Mouse (Mus musculus) gastrocnemius, postnatal 4 days (tissue): Measurements from ENCODE around the gene Dhrs7. TPM values are rescaled to one million over a fixed set of nuclear protein-coding genes. Genes with fewer than 3 reads are reported as not detected.

ENCODE experiments used
- DNase-seq, 2 experiments: peaks; one replicate each; pipeline ENCODE4 v3.0.0; 2021 to 2022; ENCODE audit warnings: low spot score in 2 of 2, mixed read lengths in 2 of 2
- total RNA-seq, 2 experiments: library from RNA; stranded (reverse); gene quantifications; 2 replicates each; pipeline ENCODE4 v1.2.3; 2021

Dhrs7 gene
- total RNA-seq, 2 experiments from 2014 or later, result 34.0 to 37.8 TPM

DNA sequence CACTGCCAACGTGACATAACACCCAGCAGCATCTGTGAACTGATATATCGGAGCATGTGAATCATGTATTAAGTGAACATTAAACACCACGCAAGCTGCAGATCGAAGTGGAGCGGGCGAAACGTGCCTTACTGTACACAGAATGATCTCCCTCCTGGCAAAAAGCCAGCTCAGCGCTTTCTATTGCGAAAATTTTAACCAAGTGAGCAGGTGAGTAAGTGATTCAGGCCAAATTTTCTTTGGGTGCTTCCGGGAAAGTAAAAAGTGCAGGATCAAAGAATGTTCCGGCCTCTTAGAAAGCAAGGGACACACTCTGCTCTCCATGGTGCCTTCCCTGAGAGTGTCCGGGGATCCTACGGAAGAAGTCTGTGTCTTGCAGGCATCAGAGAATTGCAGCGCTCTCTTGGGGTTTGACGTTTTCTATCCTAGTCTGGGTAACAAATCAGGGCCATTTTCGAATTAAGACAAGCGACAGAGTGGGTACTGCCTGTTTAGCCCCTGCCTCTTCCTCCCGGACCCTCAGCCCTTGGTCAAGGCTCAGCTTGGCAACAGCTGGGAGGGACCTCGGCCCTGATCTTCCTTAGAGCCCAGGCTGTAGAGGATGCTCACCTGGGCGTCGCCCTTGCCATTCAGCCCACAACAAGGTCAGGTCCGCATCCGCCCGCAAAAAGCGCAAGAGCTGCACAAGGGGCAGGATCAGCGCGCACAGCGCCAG is 532 bp downstream of the Dhrs7 start:
- DNase-seq, result peak in 1 of 2 experiments; percentile 32

DNA sequence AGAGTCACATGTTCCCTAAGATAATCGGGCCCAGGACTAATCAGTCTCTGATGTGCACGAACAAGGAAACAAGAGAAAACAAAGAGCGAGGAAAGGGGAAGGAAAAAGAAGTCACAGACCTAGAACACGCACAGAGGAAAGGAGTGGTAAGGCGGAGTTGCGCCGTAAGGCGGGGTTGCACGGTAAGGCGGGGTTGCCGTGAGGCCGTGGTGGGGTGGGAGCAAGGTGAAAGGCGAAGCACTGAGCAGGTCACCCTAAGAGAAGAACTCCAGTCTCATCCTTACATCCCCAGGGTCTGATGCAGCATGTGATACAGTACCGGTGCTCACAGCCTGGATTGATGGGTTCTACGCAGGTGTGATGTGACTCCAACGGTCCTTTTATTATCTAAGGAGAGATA is 8.9 kb downstream of the Dhrs7 start:
- no peak for DNase-seq

DNA sequence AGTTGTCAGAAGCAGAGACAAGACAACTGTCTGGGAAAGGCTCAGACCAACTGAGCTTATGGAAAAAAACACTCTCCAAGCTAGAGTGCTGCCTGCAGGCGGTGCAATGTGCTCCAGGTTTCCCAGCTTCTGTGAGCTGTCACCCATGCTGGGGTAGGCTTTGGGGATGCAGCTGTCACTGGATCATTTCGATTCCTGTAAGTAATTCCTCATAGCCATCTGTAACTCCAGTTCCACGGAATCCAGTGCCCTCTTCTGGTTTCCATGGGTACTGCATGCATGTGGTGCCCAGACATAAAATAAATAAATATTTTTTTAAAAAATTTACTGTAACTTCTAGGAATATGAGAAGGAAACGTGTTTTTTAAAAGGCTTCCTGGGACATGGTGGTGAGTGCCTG is 10.0 kb downstream of the Dhrs7 start:
- peak; percentile 46 to 66 for DNase-seq

DNA sequence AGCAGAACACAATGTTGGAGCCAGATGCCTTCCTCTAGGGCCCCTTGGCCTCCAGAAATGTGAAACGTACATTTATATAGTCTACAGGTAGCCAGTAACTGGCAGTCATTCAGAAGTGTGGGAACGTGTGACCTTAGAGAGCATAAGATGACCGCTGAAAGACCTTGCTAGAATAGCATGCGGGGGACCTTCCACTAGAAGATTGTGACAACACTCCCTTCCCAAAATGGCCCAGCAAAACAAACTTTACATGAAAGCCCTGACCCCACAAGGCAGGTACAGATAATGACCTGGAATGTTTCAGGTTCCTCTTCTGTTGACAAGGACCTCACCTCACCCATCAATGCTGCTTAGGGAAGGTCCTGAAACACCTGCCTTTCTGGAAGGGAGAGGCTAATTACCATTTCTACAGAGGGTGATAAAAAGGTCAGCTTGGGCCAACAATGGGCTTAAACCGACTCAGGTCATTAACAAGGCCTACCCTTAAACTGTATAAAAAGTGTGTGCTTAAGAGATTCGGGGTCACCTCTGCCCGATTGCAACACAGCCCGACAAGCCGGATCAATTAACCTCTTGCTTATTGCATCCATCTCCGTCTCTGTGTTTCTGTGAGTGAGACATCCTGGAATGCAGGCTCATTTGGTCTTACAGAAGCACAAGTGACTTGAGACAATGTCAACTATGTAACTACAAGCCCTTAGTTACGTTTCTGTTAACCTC is 14.9 kb downstream of the Dhrs7 start, which contains the start of gene Gm4756:
TSS of gene Gm4756 (minus strand) at position 51 of the 720 bp plus-strand sequence.
- DNase-seq, result no peak

DNA sequence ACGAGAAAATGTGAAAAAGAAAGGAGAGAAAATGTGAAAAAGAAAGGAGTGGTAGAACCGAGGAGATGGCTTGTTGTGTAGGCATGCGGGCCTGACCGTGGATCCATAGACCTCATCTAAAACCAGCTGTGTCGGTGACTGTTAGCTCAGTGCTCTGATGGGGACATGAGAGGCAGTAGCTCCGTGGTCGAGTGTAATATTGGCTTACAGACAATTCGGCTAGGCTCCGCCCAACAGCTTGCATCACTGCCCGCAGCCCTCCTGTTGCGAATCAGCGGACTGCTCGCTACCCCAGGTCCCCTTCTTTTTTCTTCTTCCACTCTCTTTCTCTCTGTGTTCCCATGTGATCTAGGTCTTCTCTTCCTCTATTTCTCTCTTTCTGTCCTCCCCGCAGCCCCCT is 15.8 kb downstream of the Dhrs7 start:
- no peak for DNase-seq

DNA sequence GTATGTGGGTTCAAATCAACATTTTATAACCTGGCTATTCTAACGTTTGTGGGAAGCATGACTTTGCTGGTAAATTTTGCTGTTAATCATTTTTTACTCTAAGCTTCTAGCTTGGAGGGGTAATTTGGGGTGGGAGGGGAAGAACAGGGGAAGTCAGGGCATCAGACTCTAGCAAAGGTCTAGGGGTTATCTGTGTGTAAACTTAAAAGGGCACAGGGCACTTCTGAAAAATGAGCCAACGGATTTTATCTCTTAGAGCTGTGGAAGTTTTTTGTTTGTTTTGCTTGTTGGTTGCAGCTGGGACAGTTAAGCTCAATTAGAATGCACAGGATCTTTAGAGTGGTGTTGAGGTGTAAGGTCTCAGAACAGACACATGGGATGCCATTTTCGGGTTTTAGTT is 26.7 kb downstream of the Dhrs7 start:
- DNase-seq, result no peak

DNA sequence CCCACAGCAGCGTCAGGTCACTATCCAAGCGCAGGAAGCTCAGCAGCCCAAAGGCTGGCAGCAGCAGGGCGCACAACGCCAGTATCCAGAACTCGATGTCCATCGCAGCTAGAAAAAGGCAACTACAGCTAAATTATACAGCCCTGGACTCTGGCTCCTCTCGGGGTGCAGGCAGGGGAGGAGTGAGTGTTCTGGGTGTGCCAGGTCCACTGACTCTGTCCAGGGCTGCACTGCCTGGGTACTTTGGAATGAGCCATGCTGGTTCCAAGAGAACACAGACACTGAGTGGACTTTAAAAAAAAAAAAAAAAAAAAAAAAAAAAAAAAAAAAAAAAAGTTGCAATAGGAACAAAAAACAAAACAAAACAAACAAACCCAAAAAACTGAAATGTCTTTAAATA is 36.0 kb downstream of the Dhrs7 start:
- no peak for DNase-seq

DNA sequence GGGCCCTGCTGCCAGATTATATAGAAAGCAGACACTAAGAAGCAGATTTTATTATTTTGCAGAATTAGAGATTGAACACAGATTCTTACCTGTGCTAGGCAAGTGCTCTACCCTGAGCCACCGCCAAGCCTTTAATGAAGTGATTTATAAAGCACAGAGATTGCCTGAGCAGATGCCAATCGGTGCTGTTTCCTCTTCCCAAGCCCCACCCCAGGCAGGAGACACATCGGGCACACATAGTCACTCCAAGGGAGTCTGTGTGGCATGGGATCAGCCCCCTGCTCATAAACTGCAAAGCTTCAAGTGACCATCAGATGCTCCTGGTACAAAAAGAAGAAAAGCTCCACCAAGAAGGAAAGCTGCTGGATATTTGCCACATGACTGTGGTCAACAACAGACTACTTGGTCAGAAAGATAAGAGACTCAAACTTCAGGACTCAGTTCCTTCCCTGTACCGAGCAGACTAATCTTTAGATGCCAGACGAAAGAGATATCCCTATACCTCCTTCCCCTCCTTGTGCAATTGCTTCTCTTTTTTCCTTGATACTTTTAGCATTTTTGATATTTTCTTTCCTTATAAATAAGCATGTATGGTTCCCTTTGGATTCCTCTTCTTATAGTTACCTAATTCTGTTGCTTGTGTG is 41.7 kb downstream of the Dhrs7 start:
- no peak for DNase-seq

DNA sequence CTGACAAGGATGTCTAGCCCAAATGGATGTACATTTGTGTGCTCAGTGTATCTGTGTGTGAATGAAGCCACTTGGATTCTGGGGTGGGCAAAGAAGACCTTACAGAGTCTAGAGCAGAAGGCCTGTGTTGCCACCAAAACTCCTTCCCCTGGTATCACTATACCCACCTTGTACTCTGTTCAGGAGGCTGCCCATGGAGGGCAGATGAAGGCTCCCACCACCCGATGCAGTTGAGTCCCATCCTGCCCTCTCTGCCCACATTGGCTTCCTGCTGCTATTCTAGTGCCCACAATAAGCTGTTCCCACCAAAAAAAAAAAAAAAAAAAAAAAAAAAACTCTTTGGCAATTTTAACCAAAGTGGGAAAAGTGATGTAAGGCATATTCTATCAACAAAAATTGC is 43.3 kb downstream of the Dhrs7 start:
- DNase-seq, result no peak

DNA sequence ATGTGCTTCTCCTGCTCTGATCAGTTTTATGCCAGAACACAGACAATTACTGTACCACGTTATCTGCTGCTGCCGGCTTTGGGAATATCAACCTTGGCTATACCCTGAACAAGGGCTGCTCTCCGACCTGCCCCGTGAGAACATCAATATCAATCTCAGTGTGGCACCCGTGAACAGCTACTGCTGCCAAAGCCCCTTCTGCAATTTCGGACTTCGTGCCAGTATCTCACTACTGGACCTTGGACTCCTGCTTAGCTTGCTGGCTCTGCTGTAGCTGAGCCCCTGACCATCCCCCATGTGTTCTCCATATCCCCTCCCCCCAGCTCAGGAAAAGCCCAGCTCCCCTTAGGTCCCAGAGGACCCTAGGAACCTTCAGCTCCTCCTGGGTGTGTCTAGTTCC is 43.9 kb downstream of the Dhrs7 start:
- no peak for DNase-seq

DNA sequence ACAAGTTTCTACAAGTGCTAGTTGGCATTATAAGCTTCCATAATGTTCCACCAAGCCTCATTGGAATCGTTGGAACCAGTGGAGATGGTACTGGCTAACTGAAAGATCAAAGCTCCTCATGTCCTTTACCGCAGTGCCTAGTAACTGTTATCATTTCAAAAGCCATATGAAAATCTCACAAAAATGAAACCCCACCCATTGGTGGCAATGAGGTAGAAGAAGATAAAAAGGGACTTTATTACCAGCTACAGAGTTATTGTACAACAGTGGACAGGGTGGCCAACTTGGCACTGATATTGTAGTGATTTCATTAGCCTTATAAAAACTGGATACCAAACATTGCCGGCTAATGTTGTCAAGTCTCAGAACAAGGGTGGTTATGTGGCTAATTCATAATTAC is 52.7 kb downstream of the Dhrs7 start:
- DNase-seq, result no peak

Other genes starting within 250 kb of the Dhrs7 start
- under 1 TPM; 0.15 to 0.34 TPM for gene Lrrc9, start 223.0 kb downstream of the Dhrs7 start, total RNA-seq
- 1 to 10 TPM; 5.1 to 6.2 TPM for gene Pcnx4, start 128.5 kb downstream of the Dhrs7 start, total RNA-seq
- not detected for gene Gm4756, start 15.2 kb downstream of the Dhrs7 start, total RNA-seq
- gene Ppm1a, start 92.5 kb upstream of the Dhrs7 start, total RNA-seq, result 100 to 1,000 TPM; 220 to 234 TPM